Mouse (Mus musculus): ENCODE results near the gene Egflam. TPM values are rescaled to one million over a fixed set of nuclear protein-coding genes. Genes with fewer than 3 reads are reported as not detected.

Egflam gene
- total RNA-seq, 1 experiment, result 0.54 TPM

GRCm38 (mm10) chr15:7242161-7242850 is 155.9 kb downstream of the Egflam start:
- Histone ChIP-seq H3K36me3 (ENCODE audit: control insufficient read depth, insufficient read depth, low read length, poor library complexity, severe bottlenecking) (no peaks in the 10 kb centered on the region), H3K9ac (ENCODE audit: insufficient read depth, low read depth, low read length, poor library complexity, severe bottlenecking) (no peak overlapping the region), H3K4me1 (ENCODE audit: control insufficient read depth in 2 of 2, insufficient read depth in 2 of 2, low read length in 2 of 2, poor library complexity in 1 of 2) (no peaks in the 10 kb centered on the region), H3K4me3 (ENCODE audit: insufficient read depth in 1 of 2, low read depth in 1 of 2, low read length in 2 of 2, poor library complexity in 1 of 2, severe bottlenecking in 1 of 2) (no peak overlapping the region), H3K9me3 (ENCODE audit: control insufficient read depth, insufficient read depth, low read depth, low read length) (no peaks in the 10 kb centered on the region), H3K27ac (ENCODE audit: insufficient read depth, low read depth, low read length, poor library complexity, severe bottlenecking) (no peak overlapping the region)
- no peak for DNase-seq (ENCODE audit: low read depth, low spot score)
- in situ Hi-C loops (cut with MboI; ENCODE audit: low sequenced_read_pairs in 2 of 2, unreplicated experiment in 2 of 2), result no loop called here
- no peak for TF ChIP-seq MAFK (IDR thresholded peaks at IDR 0.05; ENCODE audit: insufficient read depth, low read depth, low read length)
- no peak for TF ChIP-seq ZNF384 (IDR thresholded peaks at IDR 0.05; ENCODE audit: low read depth, low read length)
- no peak for TF ChIP-seq CHD2 (IDR thresholded peaks at IDR 0.05; ENCODE audit: low read depth, low read length)
- no peak for TF ChIP-seq HCFC1 (IDR thresholded peaks at IDR 0.05; ENCODE audit: borderline replicate concordance, insufficient read depth, low read length)
- TF ChIP-seq ZC3H11A (IDR thresholded peaks at IDR 0.05; ENCODE audit: borderline replicate concordance, low read depth, low read length), result no peak

GRCm38 (mm10) chr15:7240950-7241349 is 157.2 kb downstream of the Egflam start:
- in situ Hi-C loops (cut with MboI; ENCODE audit: low sequenced_read_pairs in 2 of 2, unreplicated experiment in 2 of 2), result no loop called here
- no peak overlapping the region for H3K27ac ChIP-seq (ENCODE audit: insufficient read depth, low read depth, low read length, poor library complexity, severe bottlenecking)
- H3K9me3 ChIP-seq (ENCODE audit: control insufficient read depth, insufficient read depth, low read depth, low read length), result no peaks in the 10 kb centered on the region
- H3K4me1 ChIP-seq (ENCODE audit: control insufficient read depth in 2 of 2, insufficient read depth in 2 of 2, low read length in 2 of 2, poor library complexity in 1 of 2), result no peaks in the 10 kb centered on the region
- H3K36me3 ChIP-seq (ENCODE audit: control insufficient read depth, insufficient read depth, low read length, poor library complexity, severe bottlenecking), result no peaks in the 10 kb centered on the region
- H3K9ac ChIP-seq (ENCODE audit: insufficient read depth, low read depth, low read length, poor library complexity, severe bottlenecking), result no peak overlapping the region
- H3K4me3 ChIP-seq (ENCODE audit: insufficient read depth in 1 of 2, low read depth in 1 of 2, low read length in 2 of 2, poor library complexity in 1 of 2, severe bottlenecking in 1 of 2), result no peak overlapping the region
- no peak for DNase-seq (ENCODE audit: low read depth, low spot score)
- TF ChIP-seq ZNF384 (IDR thresholded peaks at IDR 0.05; ENCODE audit: low read depth, low read length), result no peak
- TF ChIP-seq ZC3H11A (IDR thresholded peaks at IDR 0.05; ENCODE audit: borderline replicate concordance, low read depth, low read length), result no peak
- TF ChIP-seq HCFC1 (IDR thresholded peaks at IDR 0.05; ENCODE audit: borderline replicate concordance, insufficient read depth, low read length), result no peak
- no peak for TF ChIP-seq MAFK (IDR thresholded peaks at IDR 0.05; ENCODE audit: insufficient read depth, low read depth, low read length)
- no peak for TF ChIP-seq CHD2 (IDR thresholded peaks at IDR 0.05; ENCODE audit: low read depth, low read length)

DNA sequence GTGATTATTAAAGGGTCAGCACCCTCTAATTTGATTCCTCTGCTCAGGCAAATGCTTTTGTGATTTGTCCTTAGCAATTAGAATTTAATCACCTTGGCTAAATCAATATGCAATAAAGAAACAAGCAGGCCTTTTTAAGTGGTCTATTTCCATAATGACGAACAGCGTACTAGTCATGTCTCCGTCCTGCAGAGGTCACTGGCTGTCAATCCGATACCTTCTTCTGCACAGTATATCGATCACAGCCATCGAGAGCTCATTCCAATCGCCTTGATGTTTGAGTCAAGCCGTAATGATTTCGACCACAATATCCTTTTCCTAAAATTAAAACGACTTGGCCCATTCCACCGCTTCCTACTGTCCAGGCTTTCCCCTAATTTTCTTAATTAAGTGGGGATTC is 158.3 kb downstream of the Egflam start:
- Histone ChIP-seq H3K9ac (ENCODE audit: insufficient read depth, low read depth, low read length, poor library complexity, severe bottlenecking) (no peak overlapping the region), H3K4me3 (ENCODE audit: insufficient read depth in 1 of 2, low read depth in 1 of 2, low read length in 2 of 2, poor library complexity in 1 of 2, severe bottlenecking in 1 of 2) (no peak overlapping the region), H3K9me3 (ENCODE audit: control insufficient read depth, insufficient read depth, low read depth, low read length) (no peaks in the 10 kb centered on the region), H3K27ac (ENCODE audit: insufficient read depth, low read depth, low read length, poor library complexity, severe bottlenecking) (no peak overlapping the region), H3K36me3 (ENCODE audit: control insufficient read depth, insufficient read depth, low read length, poor library complexity, severe bottlenecking) (no peaks in the 10 kb centered on the region), H3K4me1 (ENCODE audit: control insufficient read depth in 2 of 2, insufficient read depth in 2 of 2, low read length in 2 of 2, poor library complexity in 1 of 2) (no peaks in the 10 kb centered on the region)
- no peak for DNase-seq (ENCODE audit: low read depth, low spot score)
- in situ Hi-C loops (cut with MboI; ENCODE audit: low sequenced_read_pairs in 2 of 2, unreplicated experiment in 2 of 2), result no loop called here
- TF ChIP-seq CHD2 (IDR thresholded peaks at IDR 0.05; ENCODE audit: low read depth, low read length) (no peak), HCFC1 (IDR thresholded peaks at IDR 0.05; ENCODE audit: borderline replicate concordance, insufficient read depth, low read length) (no peak), ZC3H11A (IDR thresholded peaks at IDR 0.05; ENCODE audit: borderline replicate concordance, low read depth, low read length) (no peak), ZNF384 (IDR thresholded peaks at IDR 0.05; ENCODE audit: low read depth, low read length) (no peak)

- no peak for DNase-seq (ENCODE audit: low read depth, low spot score)
- no peaks in the 10 kb centered on the region for H3K9me3 ChIP-seq (ENCODE audit: control insufficient read depth, insufficient read depth, low read depth, low read length)
- H3K27ac ChIP-seq (ENCODE audit: insufficient read depth, low read depth, low read length, poor library complexity, severe bottlenecking), result no peak overlapping the region
- no peak for TF ChIP-seq MAFK (IDR thresholded peaks at IDR 0.05; ENCODE audit: insufficient read depth, low read depth, low read length)
- TF ChIP-seq CHD2 (IDR thresholded peaks at IDR 0.05; ENCODE audit: low read depth, low read length), result no peak
- no peak for TF ChIP-seq HCFC1 (IDR thresholded peaks at IDR 0.05; ENCODE audit: borderline replicate concordance, insufficient read depth, low read length)
- TF ChIP-seq ZNF384 (IDR thresholded peaks at IDR 0.05; ENCODE audit: low read depth, low read length), result no peak
- TF ChIP-seq ZC3H11A (IDR thresholded peaks at IDR 0.05; ENCODE audit: borderline replicate concordance, low read depth, low read length), result no peak
- H3K4me1 ChIP-seq (ENCODE audit: control insufficient read depth in 2 of 2, insufficient read depth in 2 of 2, low read length in 2 of 2, poor library complexity in 1 of 2), result no peaks in the 10 kb centered on the region
- no peak overlapping the region for H3K9ac ChIP-seq (ENCODE audit: insufficient read depth, low read depth, low read length, poor library complexity, severe bottlenecking)
- in situ Hi-C loops (cut with MboI; ENCODE audit: low sequenced_read_pairs in 2 of 2, unreplicated experiment in 2 of 2), result no loop called here
- no peak overlapping the region for H3K4me3 ChIP-seq (ENCODE audit: insufficient read depth in 1 of 2, low read depth in 1 of 2, low read length in 2 of 2, poor library complexity in 1 of 2, severe bottlenecking in 1 of 2)
- H3K36me3 ChIP-seq (ENCODE audit: control insufficient read depth, insufficient read depth, low read length, poor library complexity, severe bottlenecking), result no peaks in the 10 kb centered on the region
Measured at GRCm38 (mm10) chr15:7233393-7234090, 164.7 kb downstream of the Egflam start.

Data from ES-E14 (cell line).